Mouse (Mus musculus) layer of hippocampus, adult 8-10 months (tissue): ENCODE results near the gene Gm28053. TPM values are rescaled to one million over a fixed set of nuclear protein-coding genes. Genes with fewer than 3 reads are reported as not detected.
A peak's percentile ranks its signal among the peaks of the same experiment; 100 is the strongest.

ENCODE experiments used
- DNase-seq, 2 experiments: peaks; one replicate each; pipeline ENCODE4 v3.0.0; 2022; ENCODE audit warnings: low spot score in 2 of 2
- total RNA-seq, 4 experiments: library from RNA; stranded (reverse); gene quantifications; 2 replicates each; pipeline ENCODE4 v1.2.4; 2022

Gene Gm28053
- total RNA-seq, 4 experiments from 2014 or later = 1.5 to 3.0 TPM; not detected in 2

GRCm38 (mm10) chr6:48689320-48689719 is 29.1 kb upstream of the Gm28053 start:
- DNase-seq = no peak

- DNase-seq = no peak
Measured at GRCm38 (mm10) chr6:48692962-48693361, 25.4 kb upstream of the Gm28053 start.

- DNase-seq = no peak
Measured at GRCm38 (mm10) chr6:48696830-48697554, 21.4 kb upstream of the Gm28053 start.

- no peak for DNase-seq
Measured at GRCm38 (mm10) chr6:48697555-48697930, 20.9 kb upstream of the Gm28053 start.

- no peak for DNase-seq
Measured at GRCm38 (mm10) chr6:48698066-48698856, 20.1 kb upstream of the Gm28053 start.

GRCm38 (mm10) chr6:48698888-48699287 is 19.5 kb upstream of the Gm28053 start:
- no peak for DNase-seq

GRCm38 (mm10) chr6:48700251-48701075 is 17.9 kb upstream of the Gm28053 start:
- DNase-seq = no peak

GRCm38 (mm10) chr6:48702146-48702545 is 16.3 kb upstream of the Gm28053 start:
- DNase-seq = no peak

- DNase-seq = no peak
Measured at GRCm38 (mm10) chr6:48702601-48703000, 15.8 kb upstream of the Gm28053 start.

- no peak for DNase-seq
Measured at GRCm38 (mm10) chr6:48704146-48704545, 14.3 kb upstream of the Gm28053 start.

- no peak for DNase-seq
Measured at GRCm38 (mm10) chr6:48706130-48706529, 12.3 kb upstream of the Gm28053 start.

- DNase-seq = no peak
Measured at GRCm38 (mm10) chr6:48720326-48720725, 1.9 kb downstream of the Gm28053 start.

GRCm38 (mm10) chr6:48723468-48723867 is 5.1 kb downstream of the Gm28053 start:
- no peak for DNase-seq

- peak in 1 of 2 experiments; percentile 8 for DNase-seq
Measured at GRCm38 (mm10) chr6:48725476-48725875, 7.1 kb downstream of the Gm28053 start.

- no peak for DNase-seq
Measured at GRCm38 (mm10) chr6:48727761-48728160, 9.4 kb downstream of the Gm28053 start.

- no peak for DNase-seq
Measured at GRCm38 (mm10) chr6:48732864-48733304, 14.5 kb downstream of the Gm28053 start.

GRCm38 (mm10) chr6:48733660-48734059 is 15.3 kb downstream of the Gm28053 start:
- no peak for DNase-seq

GRCm38 (mm10) chr6:48737053-48737452 is 18.6 kb downstream of the Gm28053 start:
- DNase-seq = no peak

GRCm38 (mm10) chr6:48737688-48738087 is 19.3 kb downstream of the Gm28053 start:
- DNase-seq = no peak

GRCm38 (mm10) chr6:48738961-48739779 is 20.8 kb downstream of the Gm28053 start, which contains the start of gene Gimap1:
Gene Gimap1 (plus strand): TSS chr6:48739054.
- no peak for DNase-seq

GRCm38 (mm10) chr6:48739780-48740055 is 21.3 kb downstream of the Gm28053 start:
- DNase-seq = no peak
